ENCODE assay signal across 23 mouse cellular contexts in the genomic region with DNA sequence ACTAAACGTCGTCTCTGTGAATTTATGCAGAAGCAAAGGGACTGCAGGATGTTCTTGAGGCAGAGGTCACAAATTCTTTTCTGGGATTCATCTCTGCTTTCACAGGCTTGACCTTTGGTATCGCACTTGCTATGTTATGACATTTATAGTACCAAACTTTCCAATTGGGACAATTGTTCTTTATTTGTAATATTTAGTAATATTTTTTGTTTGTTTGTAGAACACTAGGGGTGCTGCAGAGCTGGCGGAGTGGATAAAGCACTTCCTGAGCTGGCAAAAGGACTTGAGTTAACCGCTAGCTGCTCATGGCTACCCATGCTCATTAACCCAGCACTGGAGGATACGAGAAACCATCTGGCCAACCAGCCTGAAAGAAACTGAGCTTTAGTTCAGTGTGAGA. TPM values are rescaled to one million over a fixed set of nuclear protein-coding genes. Genes with fewer than 3 reads are reported as not detected.
DNase-seq lines count a peak whose midpoint lies in the region; ATAC-seq and TF ChIP-seq lines count a peak whose summit lies in the region.
"Had no signal": no experiment of that assay in that cellular context is flagged by ENCODE, and none has a peak within 500 bp of the region (broad histone marks: within the 10 kb centered on the region; RNA-seq: fewer than 3 reads in every experiment).

No protein-coding gene starts in this region.

- H3K9me3 ChIP-seq in heart, embryonic 13.5 days, result no peaks in the 10 kb centered on the region
- H3K9me3 ChIP-seq in liver, postnatal 0 days (ENCODE audit: low read length), result no peaks in the 10 kb centered on the region
- H3K9me3 ChIP-seq in liver, embryonic 11.5 days (ENCODE audit: control insufficient read depth, low read length), result no peaks in the 10 kb centered on the region
- H3K9me3 ChIP-seq: embryonic facial prominence, embryonic 10.5 days; forebrain, embryonic 15.5 days; G1E; hindbrain, embryonic 13.5 days; limb, embryonic 12.5 days had no signal

- ATAC-seq in heart, embryonic 13.5 days (ENCODE audit: extremely low read depth, insufficient number of reproducible peaks, low FRiP score, low TSS enrichment), result no peak
- no peak for ATAC-seq in liver, postnatal 0 days
- no peak for ATAC-seq in liver, embryonic 11.5 days (replicated peaks; ENCODE audit: low FRiP score)
- ATAC-seq: forebrain, embryonic 15.5 days; Patski had no signal

- 74% methylated on average over 6 of the region's 6 CpGs for WGBS in heart, embryonic 13.5 days
- 78% methylated on average over 6 of the region's 6 CpGs for WGBS in liver, postnatal 0 days (ENCODE audit: insufficient replicate concordance)
- WGBS in liver, embryonic 11.5 days, result 82% methylated on average over 6 of the region's 6 CpGs

- no peak overlapping the region for H3K4me2 ChIP-seq in heart, embryonic 13.5 days
- H3K4me2 ChIP-seq in liver, postnatal 0 days (ENCODE audit: low read depth, low read length), result no peak overlapping the region
- no peak overlapping the region for H3K4me2 ChIP-seq in liver, embryonic 11.5 days
- H3K4me2 ChIP-seq: forebrain, embryonic 15.5 days; hindbrain, embryonic 13.5 days; limb, embryonic 12.5 days had no signal

- intact Hi-C loops in heart, postnatal 10 days (cut with DNase I), result no loop called here

- no peak for DNase-seq in heart, postnatal 10 days
- DNase-seq in kidney, postnatal 10 days, result peak; percentile 9
- no peak for DNase-seq in kidney, postnatal 25 days
- no peak for DNase-seq in liver, postnatal 0 days
- no peak for DNase-seq in liver, embryonic 11.5 days (ENCODE audit: low spot score)
- peak; percentile 20 for DNase-seq in lung, postnatal 36 days
- DNase-seq in cerebellum, adult 9-10 months, result no peak
- DNase-seq: adrenal gland, postnatal 36 days; B cell, adult 2 months; cerebellum, adult 9-11 months; gastrocnemius, postnatal 10 days; midbrain, embryonic 14.5 days; right cerebral cortex, postnatal 25 days; spleen, adult 18-20 months had no signal

- H3K9ac ChIP-seq in heart, embryonic 13.5 days, result no peak overlapping the region
- no peak overlapping the region for H3K9ac ChIP-seq in liver, postnatal 0 days (replicated peaks)
- no peak overlapping the region for H3K9ac ChIP-seq in liver, embryonic 11.5 days (ENCODE audit: low read depth, low read length)
- H3K9ac ChIP-seq: forebrain, embryonic 15.5 days; hindbrain, embryonic 13.5 days; limb, embryonic 12.5 days; liver, embryonic 14.5 days had no signal

- TF ChIP-seq EP300 in liver, postnatal 0 days (IDR thresholded peaks at IDR 0.05; ENCODE audit: low read depth), result no peak

- H3K27me3 ChIP-seq in heart, embryonic 13.5 days (replicated peaks), result no peaks in the 10 kb centered on the region
- H3K27me3 ChIP-seq in liver, postnatal 0 days (ENCODE audit: insufficient read depth, low read length), result no peaks in the 10 kb centered on the region
- H3K27me3 ChIP-seq in liver, embryonic 11.5 days (replicated peaks; ENCODE audit: control insufficient read depth, insufficient read depth, low read length), result no peaks in the 10 kb centered on the region
- H3K27me3 ChIP-seq: CH12.LX; forebrain, embryonic 15.5 days; hindbrain, embryonic 13.5 days; limb, embryonic 12.5 days; Patski had no signal

- 0 out of 2 replicates have a peak overlapping the region, but pooled peaks have one; percentile 1 for H3K27ac ChIP-seq in heart, embryonic 13.5 days (replicated peaks)
- no peak overlapping the region for H3K27ac ChIP-seq in liver, postnatal 0 days (ENCODE audit: low read depth)
- H3K27ac ChIP-seq in liver, embryonic 11.5 days (ENCODE audit: low read depth, low read length), result no peak overlapping the region
- H3K27ac ChIP-seq: embryonic facial prominence, embryonic 10.5 days; forebrain, embryonic 15.5 days; hindbrain, embryonic 13.5 days; limb, embryonic 12.5 days; liver, embryonic 14.5 days had no signal

- H3K4me3 ChIP-seq in heart, embryonic 13.5 days, result no peak overlapping the region
- no peak overlapping the region for H3K4me3 ChIP-seq in liver, postnatal 0 days (ENCODE audit: low read depth, low read length)
- H3K4me3 ChIP-seq in liver, embryonic 11.5 days (ENCODE audit: low read depth, low read length), result no peak overlapping the region
- H3K4me3 ChIP-seq: embryonic facial prominence, embryonic 10.5 days; forebrain, embryonic 15.5 days; hindbrain, embryonic 13.5 days; limb, embryonic 12.5 days had no signal

- H3K4me1 ChIP-seq in heart, embryonic 13.5 days, result peaks cover 29% of the 10 kb centered on the region
- no peaks in the 10 kb centered on the region for H3K4me1 ChIP-seq in liver, postnatal 0 days (ENCODE audit: insufficient read depth)
- no peaks in the 10 kb centered on the region for H3K4me1 ChIP-seq in liver, embryonic 11.5 days (replicated peaks; ENCODE audit: control insufficient read depth, insufficient read depth, low read length)
- H3K4me1 ChIP-seq: forebrain, embryonic 15.5 days; hindbrain, embryonic 13.5 days; limb, embryonic 12.5 days had no signal

- no peaks in the 10 kb centered on the region for H3K36me3 ChIP-seq in heart, embryonic 13.5 days
- H3K36me3 ChIP-seq in liver, postnatal 0 days (replicated peaks; ENCODE audit: insufficient read depth, low read length), result no peaks in the 10 kb centered on the region
- no peaks in the 10 kb centered on the region for H3K36me3 ChIP-seq in liver, embryonic 11.5 days (ENCODE audit: control insufficient read depth, insufficient read depth, low read length)
- H3K36me3 ChIP-seq: embryonic facial prominence, embryonic 10.5 days; forebrain, embryonic 15.5 days; G1E; hindbrain, embryonic 13.5 days; limb, embryonic 12.5 days had no signal

- TF ChIP-seq CTCF in liver, postnatal 0 days (IDR thresholded peaks at IDR 0.05; ENCODE audit: low read depth), result peak; percentile 17; the same call in 1 of the 2 replicates

RNA-seq across cellular contexts. Expression of a gene that starts 49.9 kb away (rescaled TPM):
- polyA plus RNA-seq in heart, embryonic 13.5 days (2015; fragmentation: Nextera tagmentation; extraction: Ambion mirVana), result 6.4 and 6.9 TPM in 2 replicates
- 10 to 100 TPM; 20.8 to 25.6 TPM for total RNA-seq in heart, postnatal 10 days (2021)
- polyA plus RNA-seq in liver, postnatal 0 days (2015; fragmentation: Nextera tagmentation; extraction: Ambion mirVana), result 0.69 and 0.74 TPM in 2 replicates
- 1.9 and 2.2 TPM in 2 replicates for polyA plus RNA-seq in liver, embryonic 11.5 days (2014; fragmentation: Nextera tagmentation; extraction: Ambion mirVana)
- total RNA-seq: CH12.LX had no signal
- polyA plus RNA-seq: Patski had no signal

Comparison
In these comparisons a context has a peak if more than half of its experiments do, and no peak if none do; other contexts are left out.
1. DNase-seq: peak in kidney, postnatal 10 days (single experiment) and lung, postnatal 36 days (single experiment); none in heart, postnatal 10 days (0 of 2), kidney, postnatal 25 days (0 of 2), liver, postnatal 0 days (single experiment), liver, embryonic 11.5 days (single experiment) and cerebellum, adult 9-10 months (single experiment).